ENCODE assay signal across 26 mouse cellular contexts in the genomic region with DNA sequence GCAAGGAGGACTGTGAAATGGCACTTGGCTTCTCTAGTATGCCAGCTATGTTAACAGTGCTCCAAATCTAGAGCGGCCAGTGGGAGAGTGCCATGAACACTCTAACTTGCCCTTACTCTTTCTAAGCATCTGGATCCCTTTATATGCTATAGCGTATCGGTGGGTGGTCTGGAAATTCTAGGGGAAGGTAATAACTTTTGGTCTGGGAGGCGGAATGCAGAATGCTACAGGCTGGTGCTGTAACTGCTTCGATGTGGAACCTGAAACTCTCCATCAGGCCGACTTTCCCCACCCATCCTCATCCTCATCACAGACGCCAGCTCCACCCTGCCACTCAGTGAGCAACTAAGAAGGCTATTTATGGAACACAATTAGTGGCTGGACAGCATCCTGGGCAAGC.
DNase-seq lines count a peak whose midpoint lies in the region; ATAC-seq lines count a peak whose summit lies in the region.
"Had no signal": no experiment of that assay in that cellular context is flagged by ENCODE, and none has a peak within 500 bp of the region (broad histone marks: within the 10 kb centered on the region; RNA-seq: fewer than 3 reads in every experiment).

No protein-coding gene starts in this region.

- DNase-seq in embryo, embryonic 11 days: peak; percentile 73
- DNase-seq in embryonic facial prominence, embryonic 11.5 days (ENCODE audit: low spot score): peak; percentile 84
- peak; percentile 64 for DNase-seq in hindlimb bud, embryonic 11.5 days (ENCODE audit: extremely low spot score, low read depth, low spot score)
- no peak for DNase-seq in natural killer cell, adult 2 months (ENCODE audit: low spot score in 2 of 2)
- DNase-seq in gastrocnemius, postnatal 36 days: no peak
- DNase-seq: adrenal gland, adult 2 months; cerebellum, adult 18-20 months; cerebellum, postnatal 36 days; gastrocnemius, postnatal 14 days; heart, adult 2 months; kidney, postnatal 25 days; liver, embryonic 13.5 days; lung, adult 2 months; lung, postnatal 14 days; midbrain, embryonic 14.5 days; right cerebral cortex, adult 18-20 months; right cerebral cortex, postnatal 4 days; thymus, postnatal 25 days had no signal

- H3K27me3 ChIP-seq in embryonic facial prominence, embryonic 11.5 days (ENCODE audit: control insufficient read depth, insufficient read depth, low read length): no peaks in the 10 kb centered on the region
- H3K27me3 ChIP-seq in limb, embryonic 15.5 days: no peaks in the 10 kb centered on the region
- H3K27me3 ChIP-seq in liver, embryonic 12.5 days (replicated peaks): no peaks in the 10 kb centered on the region
- H3K27me3 ChIP-seq: heart, embryonic 13.5 days; intestine, embryonic 15.5 days; liver, embryonic 13.5 days; neural tube, embryonic 13.5 days had no signal

- H3K9me3 ChIP-seq in embryonic facial prominence, embryonic 11.5 days (replicated peaks; ENCODE audit: control insufficient read depth, low read length): no peaks in the 10 kb centered on the region
- H3K9me3 ChIP-seq in limb, embryonic 15.5 days: no peaks in the 10 kb centered on the region
- no peaks in the 10 kb centered on the region for H3K9me3 ChIP-seq in liver, embryonic 12.5 days (replicated peaks)
- H3K9me3 ChIP-seq: forebrain, embryonic 10.5 days; intestine, embryonic 15.5 days; liver, embryonic 13.5 days; neural tube, embryonic 13.5 days had no signal

- H3K9ac ChIP-seq in embryonic facial prominence, embryonic 11.5 days (replicated peaks; ENCODE audit: low read length): no peak overlapping the region
- H3K9ac ChIP-seq in limb, embryonic 15.5 days: no peak overlapping the region
- H3K9ac ChIP-seq in liver, embryonic 12.5 days: no peak overlapping the region
- H3K9ac ChIP-seq: heart, embryonic 13.5 days; hindbrain, embryonic 14.5 days; intestine, embryonic 15.5 days; liver, embryonic 13.5 days; neural tube, embryonic 13.5 days had no signal

- ATAC-seq in embryonic facial prominence, embryonic 11.5 days (replicated peaks; ENCODE audit: insufficient number of reproducible peaks, low FRiP score, low TSS enrichment, low read depth): peak; percentile 65
- peak; percentile 58; the same call in 1 of the 2 replicates for ATAC-seq in limb, embryonic 15.5 days (ENCODE audit: insufficient number of reproducible peaks, low FRiP score, low TSS enrichment, low read depth)
- no peak for ATAC-seq in liver, embryonic 12.5 days
- ATAC-seq: forebrain, embryonic 16.5 days; intestine, embryonic 15.5 days had no signal

- intact Hi-C loops in gastrocnemius, postnatal 36 days (cut with DNase I): no loop called here

- no peak overlapping the region; the same call in 1 of the 2 replicates for H3K27ac ChIP-seq in embryonic facial prominence, embryonic 11.5 days (replicated peaks; ENCODE audit: low read depth, low read length)
- no peak overlapping the region for H3K27ac ChIP-seq in limb, embryonic 15.5 days
- H3K27ac ChIP-seq in liver, embryonic 12.5 days: no peak overlapping the region
- H3K27ac ChIP-seq: forebrain, embryonic 10.5 days; heart, adult 2 months; heart, embryonic 13.5 days; hindbrain, embryonic 14.5 days; intestine, embryonic 15.5 days; liver, embryonic 13.5 days; neural tube, embryonic 13.5 days had no signal

- no peak overlapping the region for H3K4me3 ChIP-seq in embryonic facial prominence, embryonic 11.5 days (ENCODE audit: low read depth, low read length)
- H3K4me3 ChIP-seq in limb, embryonic 15.5 days: no peak overlapping the region
- H3K4me3 ChIP-seq in liver, embryonic 12.5 days: no peak overlapping the region
- H3K4me3 ChIP-seq: forebrain, embryonic 10.5 days; heart, adult 2 months; heart, embryonic 13.5 days; intestine, embryonic 15.5 days; liver, embryonic 13.5 days; neural tube, embryonic 13.5 days had no signal

- 29% methylated on average over 7 of the region's 7 CpGs for WGBS in embryonic facial prominence, embryonic 11.5 days
- WGBS in limb, embryonic 15.5 days: 27% methylated on average over 7 of the region's 7 CpGs
- 72% methylated on average over 7 of the region's 7 CpGs for WGBS in liver, embryonic 12.5 days (ENCODE audit: insufficient replicate concordance)

- H3K4me2 ChIP-seq in embryonic facial prominence, embryonic 11.5 days (ENCODE audit: low read depth, low read length): no peak overlapping the region
- no peak overlapping the region for H3K4me2 ChIP-seq in limb, embryonic 15.5 days
- no peak overlapping the region for H3K4me2 ChIP-seq in liver, embryonic 12.5 days
- H3K4me2 ChIP-seq: heart, embryonic 13.5 days; hindbrain, embryonic 14.5 days; intestine, embryonic 15.5 days; liver, embryonic 13.5 days; neural tube, embryonic 13.5 days had no signal

- no peaks in the 10 kb centered on the region for H3K4me1 ChIP-seq in embryonic facial prominence, embryonic 11.5 days (ENCODE audit: control insufficient read depth, insufficient read depth, low read length)
- peaks cover 15% of the 10 kb centered on the region for H3K4me1 ChIP-seq in limb, embryonic 15.5 days
- H3K4me1 ChIP-seq in liver, embryonic 12.5 days: no peaks in the 10 kb centered on the region
- H3K4me1 ChIP-seq: intestine, embryonic 15.5 days; liver, embryonic 13.5 days; neural tube, embryonic 13.5 days had no signal

- H3K36me3 ChIP-seq in embryonic facial prominence, embryonic 11.5 days (replicated peaks; ENCODE audit: control insufficient read depth, insufficient read depth, low read depth, low read length): no peaks in the 10 kb centered on the region
- 0 out of 2 replicates have a peak, but pooled peaks cover 5% of the 10 kb centered on the region for H3K36me3 ChIP-seq in limb, embryonic 15.5 days
- no peaks in the 10 kb centered on the region for H3K36me3 ChIP-seq in liver, embryonic 12.5 days
- H3K36me3 ChIP-seq: forebrain, embryonic 10.5 days; intestine, embryonic 15.5 days; liver, embryonic 13.5 days; neural tube, embryonic 13.5 days had no signal

Comparison
In these comparisons a context has a peak if more than half of its experiments do, and no peak if none do; other contexts are left out.
1. DNase-seq: peak in embryo, embryonic 11 days (single experiment), embryonic facial prominence, embryonic 11.5 days (single experiment) and hindlimb bud, embryonic 11.5 days (single experiment); none in natural killer cell, adult 2 months (0 of 2) and gastrocnemius, postnatal 36 days (0 of 2).